Mouse (Mus musculus): ENCODE results near the gene Kcna7. TPM values are rescaled to one million over a fixed set of nuclear protein-coding genes. Genes with fewer than 3 reads are reported as not detected.
A peak's percentile ranks its signal among the peaks of the same experiment; 100 is the strongest.
"Not testable (repeated sequence)": the region's sequence is repeated elsewhere in the genome, so short reads cannot be mapped to it uniquely, and the experiment has no call there.

The Kcna7 gene
- polyA plus RNA-seq, 1 experiment from 2014 or later = 0.52 TPM

DNA sequence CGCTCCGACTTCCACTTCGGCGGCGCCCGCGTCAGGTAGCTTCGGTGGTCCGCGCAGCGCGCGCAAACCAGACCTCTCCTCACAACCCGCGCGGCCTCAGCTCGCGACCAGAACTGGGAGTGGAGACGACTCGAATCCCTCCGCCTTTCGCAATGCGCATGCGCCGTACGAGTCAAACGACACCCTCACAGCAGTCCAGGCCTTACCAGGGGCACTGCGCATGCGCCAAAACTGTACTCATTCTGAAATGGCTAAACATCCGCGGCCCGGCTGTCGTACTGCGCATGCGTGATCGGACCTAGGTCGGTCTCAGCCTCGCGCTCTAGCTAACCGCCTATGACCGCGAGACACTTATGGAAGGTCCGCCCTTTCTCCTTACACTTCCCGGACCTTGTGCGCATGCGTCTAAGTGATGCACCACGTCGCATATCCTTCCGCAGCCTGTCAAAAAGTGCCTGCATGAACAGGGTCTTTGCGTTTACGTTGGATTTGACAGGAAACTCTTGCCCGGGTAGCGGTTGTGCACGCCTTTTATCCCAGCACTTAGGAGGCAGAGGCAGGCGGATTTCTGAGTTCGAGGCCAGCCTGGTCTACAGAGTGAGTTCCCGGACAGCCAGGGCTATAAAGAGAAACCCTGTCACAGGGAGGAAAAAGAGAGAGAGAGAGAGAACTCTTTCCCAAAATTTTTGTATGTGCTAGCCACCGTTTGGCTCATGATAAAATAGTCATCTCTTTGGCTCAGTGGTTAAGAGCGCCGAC lies 9.7 kb upstream of the Kcna7 start, which contains the start of gene Snrnp70:
Gene Snrnp70, minus strand, starts transcription at position 165 of the 759 bp plus-strand sequence.
- peak within 1 kb of the TSS; percentile 96 for H3K4me3 ChIP-seq
- peak within 1 kb of the TSS; percentile 94 for H3K4me2 ChIP-seq
- peaks cover 19% of the 10 kb centered on the region for H3K36me3 ChIP-seq

GRCm38 (mm10) chr7:45396337-45396775 lies 9.1 kb upstream of the Kcna7 start:
- Histone ChIP-seq H3K4me3 (peak overlapping the region; percentile 96), H3K4me2 (peak overlapping the region; percentile 94), H3K4me1 (replicated peaks) (peaks cover 17% of the 10 kb centered on the region), H3K27ac (ENCODE audit: poor library complexity, severe bottlenecking) (peak overlapping the region; percentile 68; the same call in 1 of the 2 replicates), H3K36me3 (peaks cover 14% of the 10 kb centered on the region)
- H3K27me3 ChIP-seq (replicated peaks); H3K9me3 ChIP-seq (replicated peaks); H3K9ac ChIP-seq: not testable (repeated sequence)
- 3% methylated on average over 3 of the region's 3 CpGs for WGBS
- ATAC-seq (ENCODE audit: insufficient number of reproducible peaks, low FRiP score) = peak; percentile 46; the same call in 1 of the 2 replicates

More for the DNA sequence above, 9.7 kb upstream of the Kcna7 start, which contains the start of gene Snrnp70:
- under 1% methylated on average over 60 of the region's 60 CpGs for WGBS
- Histone ChIP-seq H3K27me3 (replicated peaks) (no peaks in the 10 kb centered on the region), H3K27ac (ENCODE audit: poor library complexity, severe bottlenecking) (peak within 1 kb of the TSS; percentile 100), H3K4me1 (replicated peaks) (peaks cover 17% of the 10 kb centered on the region), H3K9me3 (replicated peaks) (no peaks in the 10 kb centered on the region), H3K9ac (peak within 1 kb of the TSS; percentile 98)
- peak; percentile 98 for ATAC-seq (ENCODE audit: insufficient number of reproducible peaks, low FRiP score)

DNA sequence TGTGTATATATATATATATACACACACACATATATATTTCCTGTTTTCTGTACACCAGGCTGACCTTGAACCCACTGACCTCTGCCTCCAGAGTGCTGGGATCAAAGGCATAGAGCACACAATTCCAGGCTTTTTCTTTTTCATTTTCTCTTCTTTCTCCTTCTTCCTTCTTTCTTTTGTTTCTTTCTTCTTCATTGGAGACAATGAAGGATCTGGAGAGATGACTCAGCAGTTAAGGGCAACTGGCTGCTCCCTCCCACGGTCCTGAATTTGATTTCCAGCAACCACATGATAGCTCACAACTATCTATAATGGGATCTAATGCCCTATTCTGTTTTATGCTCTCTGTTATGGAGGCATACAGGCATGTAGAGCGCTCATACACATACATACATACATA lies 8.7 kb upstream of the Kcna7 start:
- Histone ChIP-seq H3K4me2 (no peak overlapping the region), H3K27ac (ENCODE audit: poor library complexity, severe bottlenecking) (no peak overlapping the region), H3K27me3 (replicated peaks) (no peaks in the 10 kb centered on the region), H3K9me3 (replicated peaks) (no peaks in the 10 kb centered on the region), H3K4me1 (replicated peaks) (peaks cover 17% of the 10 kb centered on the region), H3K9ac (no peak overlapping the region), H3K4me3 (no peak overlapping the region), H3K36me3 (peaks cover 10% of the 10 kb centered on the region)
- WGBS = 67% methylated on average over 2 of the region's 2 CpGs
- ATAC-seq (ENCODE audit: insufficient number of reproducible peaks, low FRiP score) = no peak

GRCm38 (mm10) chr7:45401521-45402085 lies 3.9 kb upstream of the Kcna7 start:
- ATAC-seq (ENCODE audit: insufficient number of reproducible peaks, low FRiP score) = no peak
- H3K9ac ChIP-seq = no peak overlapping the region
- no peaks in the 10 kb centered on the region for H3K36me3 ChIP-seq
- no peak overlapping the region for H3K4me3 ChIP-seq
- H3K27me3 ChIP-seq (replicated peaks) = peaks cover 12% of the 10 kb centered on the region
- no peaks in the 10 kb centered on the region for H3K9me3 ChIP-seq (replicated peaks)
- peaks cover 10% of the 10 kb centered on the region; the same call in 1 of the 2 replicates for H3K4me1 ChIP-seq (replicated peaks)
- WGBS = 74% methylated on average over 10 of the region's 10 CpGs
- H3K27ac ChIP-seq (ENCODE audit: poor library complexity, severe bottlenecking) = no peak overlapping the region
- no peak overlapping the region for H3K4me2 ChIP-seq

GRCm38 (mm10) chr7:45403532-45404261 lies 1.8 kb upstream of the Kcna7 start:
- no peak overlapping the region for H3K4me2 ChIP-seq
- no peak overlapping the region for H3K27ac ChIP-seq (ENCODE audit: poor library complexity, severe bottlenecking)
- H3K9ac ChIP-seq = no peak overlapping the region
- H3K27me3 ChIP-seq (replicated peaks) = peaks cover 33% of the 10 kb centered on the region
- ATAC-seq (ENCODE audit: insufficient number of reproducible peaks, low FRiP score) = no peak
- H3K4me3 ChIP-seq = no peak overlapping the region
- no peaks in the 10 kb centered on the region for H3K36me3 ChIP-seq
- 44% methylated on average over 6 of the region's 6 CpGs for WGBS
- peaks cover 12% of the 10 kb centered on the region; the same call in 1 of the 2 replicates for H3K4me1 ChIP-seq (replicated peaks)
- 0 out of 2 replicates have a peak, but pooled peaks cover 3% of the 10 kb centered on the region for H3K9me3 ChIP-seq (replicated peaks)

DNA sequence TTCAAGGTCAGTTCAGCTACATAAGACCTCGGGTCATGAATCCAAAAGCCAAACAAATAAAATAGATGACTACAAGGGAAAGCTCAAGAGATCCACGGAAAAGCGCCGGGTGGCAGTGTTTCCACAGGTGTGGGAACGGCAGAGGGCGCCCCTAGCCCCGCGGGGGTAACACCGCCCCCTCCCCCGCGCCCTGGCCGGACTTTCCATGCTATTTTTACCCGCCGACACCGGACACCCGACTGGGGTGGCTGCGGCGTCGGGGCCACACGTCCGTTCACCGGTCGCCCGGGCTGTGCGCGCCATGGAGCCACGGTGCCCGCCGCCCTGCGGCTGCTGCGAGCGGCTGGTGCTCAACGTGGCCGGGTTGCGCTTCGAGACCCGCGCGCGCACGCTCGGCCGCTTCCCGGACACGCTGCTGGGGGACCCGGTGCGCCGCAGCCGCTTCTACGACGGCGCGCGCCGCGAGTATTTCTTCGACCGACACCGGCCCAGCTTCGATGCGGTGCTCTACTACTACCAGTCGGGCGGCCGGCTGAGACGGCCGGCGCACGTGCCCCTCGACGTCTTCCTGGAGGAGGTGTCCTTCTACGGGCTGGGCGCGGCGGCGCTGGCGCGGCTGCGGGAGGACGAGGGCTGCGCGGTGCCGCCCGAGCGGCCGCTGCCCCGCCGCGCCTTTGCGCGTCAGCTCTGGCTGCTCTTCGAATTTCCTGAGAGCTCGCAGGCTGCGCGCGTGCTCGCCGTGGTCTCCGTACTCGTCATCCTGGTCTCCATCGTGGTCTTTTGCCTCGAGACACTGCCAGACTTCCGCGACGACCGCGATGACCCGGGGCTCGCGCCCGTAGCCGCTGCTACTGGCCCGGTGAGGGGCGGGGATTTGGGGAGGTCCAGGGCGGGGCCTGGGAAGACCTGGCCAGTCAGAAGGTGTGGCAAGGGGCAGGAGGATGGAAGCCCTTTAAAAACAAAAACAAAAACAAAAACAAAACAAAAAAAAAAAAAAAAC lies 1.0 kb downstream of the Kcna7 start:
- Histone ChIP-seq H3K9ac (peak overlapping the region; percentile 65), H3K27me3 (replicated peaks) (peaks cover 60% of the 10 kb centered on the region), H3K36me3 (no peaks in the 10 kb centered on the region), H3K27ac (ENCODE audit: poor library complexity, severe bottlenecking) (no peak overlapping the region), H3K4me3 (peak overlapping the region; percentile 47), H3K4me2 (peak overlapping the region; percentile 85), H3K4me1 (replicated peaks) (peaks cover 12% of the 10 kb centered on the region; the same call in 1 of the 2 replicates), H3K9me3 (replicated peaks) (0 out of 2 replicates have a peak, but pooled peaks cover 3% of the 10 kb centered on the region)
- WGBS = 2% methylated on average over 114 of the region's 114 CpGs
- ATAC-seq (ENCODE audit: insufficient number of reproducible peaks, low FRiP score) = 0 out of 2 replicates have a peak, but pooled peaks have one; percentile 15

DNA sequence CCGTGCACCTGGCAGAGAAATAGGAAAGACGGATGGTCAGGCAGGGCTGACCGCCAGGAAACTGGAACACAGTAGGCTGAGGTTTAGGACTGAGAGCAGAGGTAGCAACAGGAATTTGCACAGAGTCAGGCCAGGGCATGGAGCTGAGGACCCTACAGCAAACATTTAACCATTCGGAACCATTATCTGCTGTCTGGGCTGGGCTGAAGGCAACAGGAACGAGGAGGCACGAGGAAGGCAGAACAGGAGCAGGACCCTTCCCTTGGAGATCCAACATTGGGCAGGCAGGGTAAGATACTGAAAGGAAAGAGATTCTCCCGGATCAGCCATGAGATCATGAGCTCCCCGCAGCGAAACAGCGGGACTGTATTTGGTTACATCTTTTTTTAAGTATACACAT lies 2.4 kb downstream of the Kcna7 start:
- WGBS = 77% methylated on average over 10 of the region's 10 CpGs
- Histone ChIP-seq H3K27ac (ENCODE audit: poor library complexity, severe bottlenecking) (no peak overlapping the region), H3K4me1 (replicated peaks) (peaks cover 17% of the 10 kb centered on the region), H3K4me2 (no peak overlapping the region), H3K9ac (no peak overlapping the region), H3K4me3 (no peak overlapping the region), H3K27me3 (replicated peaks) (peaks cover 69% of the 10 kb centered on the region), H3K9me3 (replicated peaks) (0 out of 2 replicates have a peak, but pooled peaks cover 3% of the 10 kb centered on the region), H3K36me3 (no peaks in the 10 kb centered on the region)
- no peak for ATAC-seq (ENCODE audit: insufficient number of reproducible peaks, low FRiP score)

DNA sequence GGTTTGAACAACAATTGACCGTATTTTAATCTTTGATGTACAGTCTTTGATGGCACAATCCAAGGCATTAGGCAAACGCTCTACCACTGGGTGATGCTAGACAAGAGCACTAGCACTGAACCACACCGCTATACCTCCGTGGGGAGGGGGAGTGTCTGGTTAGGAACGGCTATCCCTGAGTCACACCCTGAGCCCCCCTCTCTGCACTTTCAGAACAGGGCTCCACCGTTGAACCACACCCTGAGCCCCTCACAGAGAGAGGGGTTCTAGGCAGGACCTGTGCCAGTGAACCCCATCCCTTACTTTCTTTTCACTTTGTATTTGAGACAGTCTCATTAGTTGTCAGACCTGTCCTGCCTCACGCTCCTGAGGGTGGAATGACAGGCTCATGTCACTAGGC lies 2.9 kb downstream of the Kcna7 start:
- Histone ChIP-seq H3K4me3 (no peak overlapping the region), H3K27me3 (replicated peaks) (peaks cover 69% of the 10 kb centered on the region), H3K4me1 (replicated peaks) (peaks cover 23% of the 10 kb centered on the region), H3K4me2 (no peak overlapping the region), H3K36me3 (no peaks in the 10 kb centered on the region), H3K9me3 (replicated peaks) (0 out of 2 replicates have a peak, but pooled peaks cover 3% of the 10 kb centered on the region), H3K27ac (ENCODE audit: poor library complexity, severe bottlenecking) (no peak overlapping the region), H3K9ac (no peak overlapping the region)
- no peak for ATAC-seq (ENCODE audit: insufficient number of reproducible peaks, low FRiP score)
- WGBS = 64% methylated on average over 7 of the region's 7 CpGs

DNA sequence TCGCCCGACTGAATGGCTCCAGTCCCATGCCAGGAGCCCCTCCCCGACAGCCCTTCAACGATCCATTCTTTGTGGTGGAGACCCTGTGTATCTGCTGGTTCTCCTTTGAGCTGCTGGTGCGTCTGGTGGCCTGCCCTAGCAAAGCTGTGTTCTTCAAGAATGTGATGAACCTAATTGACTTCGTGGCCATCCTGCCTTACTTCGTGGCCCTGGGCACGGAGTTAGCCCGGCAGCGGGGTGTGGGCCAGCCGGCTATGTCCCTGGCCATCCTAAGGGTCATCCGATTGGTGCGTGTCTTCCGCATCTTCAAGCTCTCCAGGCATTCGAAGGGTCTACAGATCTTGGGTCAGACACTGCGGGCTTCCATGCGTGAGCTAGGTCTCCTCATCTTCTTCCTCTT lies 3.5 kb downstream of the Kcna7 start:
- Histone ChIP-seq H3K9ac (no peak overlapping the region), H3K36me3 (no peaks in the 10 kb centered on the region), H3K27ac (ENCODE audit: poor library complexity, severe bottlenecking) (no peak overlapping the region), H3K4me2 (no peak overlapping the region), H3K4me3 (no peak overlapping the region), H3K27me3 (replicated peaks) (peaks cover 73% of the 10 kb centered on the region), H3K4me1 (replicated peaks) (peaks cover 29% of the 10 kb centered on the region), H3K9me3 (replicated peaks) (0 out of 2 replicates have a peak, but pooled peaks cover 3% of the 10 kb centered on the region)
- no peak for ATAC-seq (ENCODE audit: insufficient number of reproducible peaks, low FRiP score)
- WGBS = 84% methylated on average over 17 of the region's 17 CpGs

DNA sequence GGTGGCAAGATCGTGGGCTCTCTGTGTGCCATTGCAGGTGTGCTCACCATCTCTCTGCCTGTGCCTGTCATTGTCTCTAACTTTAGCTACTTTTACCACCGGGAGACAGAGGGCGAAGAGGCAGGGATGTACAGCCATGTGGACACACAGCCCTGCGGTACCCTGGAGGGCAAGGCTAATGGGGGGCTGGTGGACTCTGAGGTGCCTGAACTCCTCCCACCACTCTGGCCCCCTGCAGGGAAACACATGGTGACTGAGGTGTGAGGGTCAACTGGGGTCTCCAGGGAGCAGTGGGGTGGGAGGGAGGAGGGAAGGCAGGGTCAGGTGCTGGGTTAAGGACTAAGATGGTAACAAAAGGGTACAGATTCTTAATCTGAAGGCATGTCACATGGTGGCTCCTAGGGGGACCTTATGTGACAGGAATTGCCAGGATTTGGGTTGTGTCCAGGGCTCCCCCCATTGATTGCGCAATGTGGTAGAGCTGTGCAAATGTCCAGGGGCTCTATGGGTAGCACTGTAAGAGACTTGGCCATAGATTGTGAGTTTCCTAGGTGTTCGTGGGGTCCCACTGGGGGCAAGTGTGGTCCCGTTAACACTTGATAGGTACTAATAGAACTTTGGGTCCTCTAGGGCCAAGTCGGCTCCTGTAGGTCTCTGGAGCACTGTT lies 4.2 kb downstream of the Kcna7 start:
- no peak for ATAC-seq (ENCODE audit: insufficient number of reproducible peaks, low FRiP score)
- 76% methylated on average over 8 of the region's 8 CpGs for WGBS
- Histone ChIP-seq H3K9ac (no peak overlapping the region), H3K27me3 (replicated peaks) (peaks cover 80% of the 10 kb centered on the region), H3K4me2 (no peak overlapping the region), H3K4me3 (no peak overlapping the region), H3K27ac (ENCODE audit: poor library complexity, severe bottlenecking) (no peak overlapping the region), H3K36me3 (no peaks in the 10 kb centered on the region), H3K9me3 (replicated peaks) (0 out of 2 replicates have a peak, but pooled peaks cover 3% of the 10 kb centered on the region), H3K4me1 (replicated peaks) (peaks cover 34% of the 10 kb centered on the region)

Measured in heart, embryonic 12.5 days (tissue).